Mouse (Mus musculus) spleen, postnatal 10 days (tissue): ENCODE results near the gene Fcgrt.

Experiments used
- DNase-seq, 2 experiments: peaks; one replicate each; pipeline ENCODE4 v3.0.0; 2021 to 2022; ENCODE audit warnings: low spot score in 2 of 2

The Fcgrt gene

GRCm38 (mm10) chr7:45056329-45056971, 47.2 kb downstream of the Fcgrt start:
- DNase-seq, result no peak

GRCm38 (mm10) chr7:45053931-45054510, 49.6 kb downstream of the Fcgrt start:
- peak; percentile 71 to 90 for DNase-seq

- DNase-seq, result peak; percentile 57 to 72
Observed at GRCm38 (mm10) chr7:45053117-45053930, 50.3 kb downstream of the Fcgrt start.

- DNase-seq, result no peak
Observed at GRCm38 (mm10) chr7:45052862-45053116, 50.9 kb downstream of the Fcgrt start, which contains the start of gene Prr12. Gene Prr12 (minus strand): TSS chr7:45052881.

- peak; percentile 42 to 53 for DNase-seq
Observed at GRCm38 (mm10) chr7:45052181-45052861, 51.3 kb downstream of the Fcgrt start.

GRCm38 (mm10) chr7:45051601-45051974, 52.1 kb downstream of the Fcgrt start:
- DNase-seq, result no peak

GRCm38 (mm10) chr7:45050945-45051600, 52.6 kb downstream of the Fcgrt start:
- DNase-seq, result peak in 1 of 2 experiments; percentile 66

- DNase-seq, result no peak
Observed at GRCm38 (mm10) chr7:45048923-45049657, 54.6 kb downstream of the Fcgrt start.

- no peak for DNase-seq
Observed at GRCm38 (mm10) chr7:45048001-45048890, 55.4 kb downstream of the Fcgrt start.

- DNase-seq, result no peak
Observed at GRCm38 (mm10) chr7:45047491-45047890, 56.2 kb downstream of the Fcgrt start.

GRCm38 (mm10) chr7:45046853-45047350, 56.7 kb downstream of the Fcgrt start:
- DNase-seq, result no peak

- DNase-seq, result no peak
Observed at GRCm38 (mm10) chr7:45045741-45046140, 57.9 kb downstream of the Fcgrt start.

GRCm38 (mm10) chr7:45043307-45043706, 60.3 kb downstream of the Fcgrt start:
- DNase-seq, result no peak
